Mouse (Mus musculus): ENCODE results near the gene Srpx2. TPM values are rescaled to one million over a fixed set of nuclear protein-coding genes. Genes with fewer than 3 reads are reported as not detected.

Gene Srpx2
- not detected for polyA plus RNA-seq (2017; shearing (Covaris generic))

GRCm38 (mm10) chrX:133908261-133908660, at the start of gene Srpx2:
Srpx2 (plus strand) TSS chrX:133908426.

GRCm38 (mm10) chrX:133898014-133898542, 10.1 kb upstream of the Srpx2 start, which contains the start of gene Tspan6:
Tspan6 (minus strand) TSS chrX:133898429.

GRCm38 (mm10) chrX:133981231-133982002, 73.2 kb downstream of the Srpx2 start, which contains the start of gene Sytl4:
Sytl4 (minus strand) TSS chrX:133981812.

Other genes with a start within 250 kb of the Srpx2 start
- gene Pcdh19, start 219.4 kb upstream of the Srpx2 start, polyA plus RNA-seq (2017; shearing (Covaris generic)) = not detected
- gene Tnmd, start 57.4 kb upstream of the Srpx2 start, polyA plus RNA-seq (2017; shearing (Covaris generic)) = not detected
- 7.0 TPM for gene Tspan6, start 10.0 kb upstream of the Srpx2 start, polyA plus RNA-seq (2017; shearing (Covaris generic))
- 0.27 TPM for gene Sytl4, start 73.4 kb downstream of the Srpx2 start, polyA plus RNA-seq (2017; shearing (Covaris generic))
- gene Cstf2, start 150.8 kb downstream of the Srpx2 start, polyA plus RNA-seq (2017; shearing (Covaris generic)) = 62.1 TPM